Mouse (Mus musculus) liver, embryonic 11.5 days (tissue): ENCODE measurements around the gene Zfp202. TPM values are rescaled to one million over a fixed set of nuclear protein-coding genes. Genes with fewer than 3 reads are reported as not detected.

Source experiments
- ATAC-seq: fragments of 200-750 bp; cut with Nextera tagmentation; replicated peaks from 2 replicates; pipeline ENCODE4 v1.8.0; 2017; ENCODE audit warnings: moderate number of reproducible peaks, mild to moderate bottlenecking, moderate TSS enrichment, moderate library complexity; ENCODE audit not compliant: low FRiP score
- DNase-seq: peaks from one replicate; pipeline ENCODE4 v3.0.0-alpha.2; 2017; ENCODE audit warnings: low spot score
- H3K27ac ChIP-seq: fragments of 300-500 bp; sonication (generic); 2 replicates; pipeline ENCODE4 v1.5.1; 2014; ENCODE audit warnings: mild to moderate bottlenecking, low read depth, low read length, control low read depth
- H3K27me3 ChIP-seq: fragments of 300-500 bp; sonication (generic); replicated peaks from 2 replicates; pipeline ENCODE4 v1.6.1; 2014; ENCODE audit warnings: low read length, mixed read lengths; ENCODE audit not compliant: control insufficient read depth, insufficient read depth
- H3K36me3 ChIP-seq: fragments of 300-500 bp; sonication (generic); 2 replicates; pipeline ENCODE4 v1.6.1; 2014; ENCODE audit warnings: mild to moderate bottlenecking, low read length, moderate library complexity, mixed read lengths; ENCODE audit not compliant: control insufficient read depth, insufficient read depth
- H3K4me1 ChIP-seq: fragments of 300-500 bp; sonication (generic); replicated peaks from 2 replicates; pipeline ENCODE4 v1.6.1; 2014; ENCODE audit warnings: low read length, mixed read lengths; ENCODE audit not compliant: control insufficient read depth, insufficient read depth
- H3K4me2 ChIP-seq: fragments of 300-500 bp; sonication (generic); 2 replicates; pipeline ENCODE4 v1.6.1; 2014; ENCODE audit warnings: mild to moderate bottlenecking, control low read depth, moderate library complexity
- H3K4me3 ChIP-seq: fragments of 300-500 bp; sonication (generic); 2 replicates; pipeline ENCODE4 v1.5.1; 2014; ENCODE audit warnings: low read depth, low read length, control low read depth
- H3K9ac ChIP-seq: fragments of 300-500 bp; sonication (generic); 2 replicates; pipeline ENCODE4 v1.6.1; 2014; ENCODE audit warnings: low read depth, low read length, control low read depth
- H3K9me3 ChIP-seq: fragments of 300-500 bp; sonication (generic); 2 replicates; pipeline ENCODE4 v1.6.1; 2016; ENCODE audit warnings: low read length, inconsistent platforms, mixed read lengths; ENCODE audit not compliant: control insufficient read depth
- WGBS: fragments of 180-500 bp; shearing (Covaris S2); extraction: QIAGEN DNeasy Blood & Tissue Kit; methylation state at CpG from one replicate; pipeline ENCODE4 v1.1.7; 2014; 5-methylcytosine and 5-hydroxymethylcytosine counted together
- polyA plus RNA-seq: library from polyadenylated mRNA; unstranded; fragments of >200 nt; fragmentation: Nextera tagmentation; extraction: Ambion mirVana; gene quantifications from 2 replicates; pipeline ENCODE4 v1.2.1, GENCODE M21; 2014

Zfp202 gene
- polyA plus RNA-seq, 1 experiment from 2014 or later = 3.4 TPM

- no peak for DNase-seq
- no peak overlapping the region for H3K4me3 ChIP-seq
- H3K27me3 ChIP-seq = no peaks in the 10 kb centered on the region
- H3K36me3 ChIP-seq = no peaks in the 10 kb centered on the region
- H3K9me3 ChIP-seq = no peaks in the 10 kb centered on the region
- WGBS = 81% methylated on average over 6 of the region's 6 CpGs
- H3K4me2 ChIP-seq = no peak overlapping the region
- no peak overlapping the region for H3K9ac ChIP-seq
- ATAC-seq = no peak
- no peak overlapping the region for H3K27ac ChIP-seq
- H3K4me1 ChIP-seq = peaks cover 2% of the 10 kb centered on the region; the same call in 1 of the 2 replicates
Observed at GRCm38 (mm10) chr9:40246702-40247101, 54.6 kb downstream of the Zfp202 start.

GRCm38 (mm10) chr9:40249106-40249505 lies 57.0 kb downstream of the Zfp202 start:
- no peaks in the 10 kb centered on the region for H3K27me3 ChIP-seq
- H3K9me3 ChIP-seq = no peaks in the 10 kb centered on the region
- H3K27ac ChIP-seq = no peak overlapping the region
- H3K4me2 ChIP-seq = no peak overlapping the region
- H3K36me3 ChIP-seq = no peaks in the 10 kb centered on the region
- DNase-seq = no peak
- no peak overlapping the region for H3K4me3 ChIP-seq
- no peak for ATAC-seq
- 39% methylated on average over 1 of the region's 1 CpGs for WGBS
- H3K9ac ChIP-seq = no peak overlapping the region
- no peaks in the 10 kb centered on the region for H3K4me1 ChIP-seq

- Histone ChIP-seq H3K9me3 (no peaks in the 10 kb centered on the region), H3K9ac (no peak overlapping the region), H3K27me3 (no peaks in the 10 kb centered on the region), H3K4me3 (no peak overlapping the region), H3K27ac (no peak overlapping the region), H3K4me1 (no peaks in the 10 kb centered on the region), H3K4me2 (no peak overlapping the region), H3K36me3 (no peaks in the 10 kb centered on the region)
- ATAC-seq = no peak
- 53% methylated on average over 3 of the region's 3 CpGs for WGBS
- no peak for DNase-seq
Observed at GRCm38 (mm10) chr9:40252459-40252858, 60.3 kb downstream of the Zfp202 start.

Other genes with a start within 250 kb of the Zfp202 start
- gene Olfr975, start 240.3 kb upstream of the Zfp202 start, polyA plus RNA-seq = not detected in 2 replicates
- not detected in 2 replicates for gene Olfr976, start 231.2 kb upstream of the Zfp202 start, polyA plus RNA-seq
- gene Olfr978, start 200.2 kb upstream of the Zfp202 start, polyA plus RNA-seq = not detected in 2 replicates
- not detected in 2 replicates for gene Olfr979, start 188.9 kb upstream of the Zfp202 start, polyA plus RNA-seq
- not detected in 2 replicates for gene Olfr980, start 182.7 kb upstream of the Zfp202 start, polyA plus RNA-seq
- gene Olfr981, start 170.9 kb upstream of the Zfp202 start, polyA plus RNA-seq = not detected in 2 replicates
- not detected in 2 replicates for gene Olfr982, start 118.5 kb upstream of the Zfp202 start, polyA plus RNA-seq
- gene Olfr983, start 98.7 kb upstream of the Zfp202 start, polyA plus RNA-seq = not detected in 2 replicates
- not detected in 2 replicates for gene Olfr984, start 78.1 kb upstream of the Zfp202 start, polyA plus RNA-seq
- not detected in 2 replicates for gene Olfr985, start 62.1 kb upstream of the Zfp202 start, polyA plus RNA-seq
- not detected in 2 replicates for gene Tmem225, start 44.2 kb upstream of the Zfp202 start, polyA plus RNA-seq
- 0.06 TPM in 1 of 2 replicates, not detected in the other for gene Olfr986, start 11.4 kb upstream of the Zfp202 start, polyA plus RNA-seq
- gene Scn3b, start 76.9 kb downstream of the Zfp202 start, polyA plus RNA-seq = 0.08 and 0.22 TPM in 2 replicates